Mouse (Mus musculus) myocyte (in vitro differentiated cells): Measurements from ENCODE around the gene Adora3.
A peak's percentile ranks its signal among the peaks of the same experiment; 100 is the strongest.

Experiments used
- MYOD1 ChIP-seq, 3 experiments: IDR thresholded peaks; one replicate each; pipeline ENCODE4 v1.6.1; 2011; ENCODE audit warnings: control low read depth in 2 of 3, low read depth in 2 of 3, mild to moderate bottlenecking in 2 of 3, moderate library complexity in 1 of 3; ENCODE audit not compliant: insufficient read length in 2 of 3, control insufficient read depth in 1 of 3
- MYOG ChIP-seq, 3 experiments: IDR thresholded peaks; one replicate each; pipeline ENCODE4 v1.6.1; 2011; ENCODE audit warnings: control low read depth in 2 of 3, low read depth in 2 of 3, mild to moderate bottlenecking in 2 of 3; ENCODE audit not compliant: insufficient read length in 2 of 3, control insufficient read depth in 1 of 3, insufficient read depth in 1 of 3
- POLR2A ChIP-seq: IDR thresholded peaks from one replicate; pipeline ENCODE4 v1.6.1; 2011; ENCODE audit warnings: low read depth, mild to moderate bottlenecking, control low read depth, moderate library complexity; ENCODE audit not compliant: insufficient read length

DNA sequence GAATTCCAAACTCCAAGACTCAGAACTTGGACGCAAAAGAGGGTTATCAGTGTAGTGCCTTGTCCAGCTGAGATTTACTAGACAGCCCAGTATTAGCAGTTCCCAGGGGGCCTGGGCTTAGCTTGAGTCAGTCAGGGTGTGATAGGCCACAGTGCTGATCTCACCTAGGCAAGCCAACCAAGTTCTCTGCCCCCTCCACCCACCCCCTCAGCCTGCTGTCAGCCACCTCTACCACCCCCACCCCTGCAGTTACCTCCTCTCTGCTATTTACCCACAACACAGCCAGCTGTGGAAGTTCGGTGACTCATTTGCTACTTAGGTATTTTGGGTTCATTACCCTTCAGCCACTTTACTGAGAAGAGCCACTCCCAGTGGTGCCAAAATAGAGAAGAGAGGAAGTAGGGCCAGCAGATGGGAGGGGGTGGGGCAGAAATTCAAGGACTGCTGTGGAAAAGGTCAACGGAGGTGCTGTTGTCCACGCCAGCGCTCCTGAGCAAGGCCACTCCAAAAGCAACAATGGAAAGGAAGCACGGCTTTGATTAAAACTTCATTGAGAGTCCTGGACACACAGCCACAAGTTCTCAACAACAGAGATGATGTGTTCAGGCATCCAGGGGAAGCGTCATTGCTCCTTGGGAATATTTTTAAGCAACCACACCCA lies 45.0 kb upstream of the Adora3 start:
- TF ChIP-seq MYOD1 (IDR thresholded peaks at IDR 0.05; ENCODE audit: control insufficient read depth in 1 of 3, insufficient read length in 2 of 3, low read depth in 2 of 3) = peak in 1 of 3 experiments; percentile 50
- TF ChIP-seq POLR2A = no peak
- TF ChIP-seq MYOG (IDR thresholded peaks at IDR 0.05; ENCODE audit: control insufficient read depth in 1 of 3, insufficient read depth in 1 of 3, insufficient read length in 2 of 3, low read depth in 2 of 3) = peak in 2 of 3 experiments; percentile 1 to 32
